Mouse (Mus musculus) lung, adult 2 months (tissue): Measurements from ENCODE around the gene Gm17087. TPM values are rescaled to one million over a fixed set of nuclear protein-coding genes. Genes with fewer than 3 reads are reported as not detected.

ENCODE experiments used
- DNase-seq: peaks from one replicate; pipeline ENCODE4 v3.0.0; 2022
- H3K4me1 ChIP-seq: fragments of 200-500 bp; 2 replicates; pipeline ENCODE4 v1.6.1; 2011; ENCODE audit warnings: low read length; ENCODE audit not compliant: control insufficient read depth, insufficient read depth
- H3K4me3 ChIP-seq: fragments of 200-500 bp; replicated peaks from 2 replicates; pipeline ENCODE3; 2011; ENCODE audit warnings: low read depth, mild to moderate bottlenecking, control low read depth, low read length; ENCODE audit errors: extremely low read depth
- CTCF ChIP-seq: fragments of 200-500 bp; IDR thresholded peaks from 2 replicates; pipeline ENCODE4 v1.5.1; 2011; ENCODE audit warnings: mild to moderate bottlenecking, low read length, control low read depth; ENCODE audit not compliant: insufficient read depth
- POLR2A ChIP-seq: fragments of 200-500 bp; IDR thresholded peaks from 2 replicates; pipeline ENCODE4 v1.6.1; 2011; ENCODE audit warnings: low read depth, mild to moderate bottlenecking, control low read depth, low read length, borderline replicate concordance; ENCODE audit errors: extremely low read depth
- WGBS: fragments of 180-500 bp; shearing (Covaris S2); methylation state at CpG from one replicate; pipeline ENCODE4 v1.1.7; 2018; 5-methylcytosine and 5-hydroxymethylcytosine counted together
- polyA plus RNA-seq: library from polyadenylated mRNA; depleted of rRNA; stranded (reverse); fragments of >200 nt; gene quantifications from 2 replicates; pipeline ENCODE4 v1.2.3, GENCODE M21; 2012

Gene Gm17087
- polyA plus RNA-seq, 1 experiment = not detected

GRCm38 (mm10) chr17:8551641-8552040 lies 15.1 kb downstream of the Gm17087 start:
- H3K4me3 ChIP-seq = no peak overlapping the region
- no peak for DNase-seq
- no peak for TF ChIP-seq POLR2A
- H3K4me1 ChIP-seq = no peaks in the 10 kb centered on the region
- 49% methylated on average over 3 of the region's 3 CpGs for WGBS

- no peak for DNase-seq
- no peaks in the 10 kb centered on the region for H3K4me1 ChIP-seq
- WGBS = 75% methylated on average over 4 of the region's 4 CpGs
- no peak for TF ChIP-seq CTCF
- no peak for TF ChIP-seq POLR2A
- H3K4me3 ChIP-seq = no peak overlapping the region
Observed at GRCm38 (mm10) chr17:8548733-8549132, 18.0 kb downstream of the Gm17087 start.

- WGBS = 84% methylated on average over 9 of the region's 9 CpGs
- Histone ChIP-seq H3K4me1 (no peaks in the 10 kb centered on the region), H3K4me3 (no peak overlapping the region)
- DNase-seq = no peak
- TF ChIP-seq CTCF (no peak), POLR2A (no peak)
Observed at GRCm38 (mm10) chr17:8546366-8546765, 20.4 kb downstream of the Gm17087 start.

GRCm38 (mm10) chr17:8541974-8542538 lies 24.7 kb downstream of the Gm17087 start:
- Histone ChIP-seq H3K4me3 (no peak overlapping the region), H3K4me1 (no peaks in the 10 kb centered on the region)
- DNase-seq = no peak
- 71% methylated on average over 14 of the region's 14 CpGs for WGBS
- TF ChIP-seq CTCF = no peak
- no peak for TF ChIP-seq POLR2A

- 64% methylated on average over 3 of the region's 3 CpGs for WGBS
- TF ChIP-seq POLR2A = no peak
- TF ChIP-seq CTCF = no peak
- Histone ChIP-seq H3K4me3 (no peak overlapping the region), H3K4me1 (no peaks in the 10 kb centered on the region)
- no peak for DNase-seq
Observed at GRCm38 (mm10) chr17:8538102-8538501, 28.6 kb downstream of the Gm17087 start.

- WGBS = 60% methylated on average over 6 of the region's 6 CpGs
- H3K4me3 ChIP-seq = no peak overlapping the region
- no peak for TF ChIP-seq POLR2A
- no peak for TF ChIP-seq CTCF
- H3K4me1 ChIP-seq = no peaks in the 10 kb centered on the region
- DNase-seq = no peak
Observed at GRCm38 (mm10) chr17:8536522-8536921, 30.2 kb downstream of the Gm17087 start.

- no peaks in the 10 kb centered on the region for H3K4me1 ChIP-seq
- H3K4me3 ChIP-seq = no peak overlapping the region
- no peak for DNase-seq
- 39% methylated on average over 3 of the region's 3 CpGs for WGBS
- TF ChIP-seq POLR2A = no peak
- TF ChIP-seq CTCF = no peak
Observed at GRCm38 (mm10) chr17:8533828-8534227, 32.9 kb downstream of the Gm17087 start.

GRCm38 (mm10) chr17:8532609-8533008 lies 34.1 kb downstream of the Gm17087 start:
- 70% methylated on average over 4 of the region's 4 CpGs for WGBS

GRCm38 (mm10) chr17:8528641-8529040 lies 38.1 kb downstream of the Gm17087 start:
- 77% methylated on average over 3 of the region's 3 CpGs for WGBS
- no peak overlapping the region for H3K4me3 ChIP-seq
- no peak for TF ChIP-seq CTCF
- TF ChIP-seq POLR2A = no peak
- no peak for DNase-seq
- H3K4me1 ChIP-seq = peaks cover 5% of the 10 kb centered on the region; the same call in 1 of the 2 replicates

More at GRCm38 (mm10) chr17:8532609-8533008, 34.1 kb downstream of the Gm17087 start:
- Histone ChIP-seq H3K4me1 (no peaks in the 10 kb centered on the region), H3K4me3 (no peak overlapping the region)
- DNase-seq = no peak
- TF ChIP-seq POLR2A (no peak), CTCF (no peak)

GRCm38 (mm10) chr17:8526815-8527261 lies 39.9 kb downstream of the Gm17087 start:
- no peak overlapping the region for H3K4me3 ChIP-seq
- DNase-seq = no peak
- 21% methylated on average over 9 of the region's 9 CpGs for WGBS
- TF ChIP-seq POLR2A (no peak), CTCF (no peak)
- peaks cover 5% of the 10 kb centered on the region; the same call in 1 of the 2 replicates for H3K4me1 ChIP-seq
